Mouse (Mus musculus): Measurements from ENCODE around the gene Gapvd1. TPM values are rescaled to one million over a fixed set of nuclear protein-coding genes. Genes with fewer than 3 reads are reported as not detected.

Gapvd1 gene
- polyA plus RNA-seq (2014; fragmentation: Illumina TruSeq; extraction: RNeasy Lipid Tissue Mini Kit (QIAGEN cat#74804); ENCODE audit: low read depth, low replicate concordance), result 40.8 TPM

DNA sequence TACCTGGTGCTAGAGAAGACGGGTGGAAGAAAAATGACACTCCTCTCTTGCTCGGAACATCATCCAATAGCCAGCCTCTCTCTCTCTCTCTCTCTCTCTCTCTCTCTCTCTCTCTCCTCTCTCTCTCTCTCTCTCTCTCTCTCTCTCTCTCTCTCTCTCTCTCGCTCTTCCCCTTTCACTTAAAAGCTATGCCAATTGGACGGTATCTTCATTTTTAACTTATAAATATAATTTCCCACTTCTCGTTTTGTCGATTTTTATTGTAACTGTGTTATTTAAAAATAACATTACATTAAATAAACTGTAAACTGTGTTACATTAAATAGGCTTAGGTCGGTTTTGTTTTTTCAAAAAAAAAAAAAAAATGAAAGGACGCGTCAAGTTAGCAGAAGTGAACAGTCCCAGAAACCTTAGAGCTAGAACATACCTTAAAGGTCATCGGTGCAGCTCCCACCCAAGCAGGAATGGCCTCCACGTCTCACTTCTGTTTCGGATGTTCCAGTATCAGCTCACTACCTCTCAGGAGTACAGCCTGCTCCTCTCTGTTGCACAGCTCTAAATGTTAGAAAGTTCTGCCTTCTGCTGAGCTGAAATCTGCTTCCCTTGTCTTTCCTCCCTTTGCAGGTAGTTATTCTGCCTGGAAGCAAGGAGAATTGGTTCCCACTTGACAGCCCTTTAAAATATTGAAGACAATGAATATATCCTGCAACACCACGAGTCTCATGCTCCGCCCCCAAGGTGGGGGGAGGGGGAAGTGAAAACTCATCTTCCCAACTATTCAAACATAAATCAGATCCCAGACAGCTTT, at the start of gene Gapvd1:
TSS of gene Gapvd1 (minus strand) at position 682 of the 808 bp plus-strand sequence.

DNA sequence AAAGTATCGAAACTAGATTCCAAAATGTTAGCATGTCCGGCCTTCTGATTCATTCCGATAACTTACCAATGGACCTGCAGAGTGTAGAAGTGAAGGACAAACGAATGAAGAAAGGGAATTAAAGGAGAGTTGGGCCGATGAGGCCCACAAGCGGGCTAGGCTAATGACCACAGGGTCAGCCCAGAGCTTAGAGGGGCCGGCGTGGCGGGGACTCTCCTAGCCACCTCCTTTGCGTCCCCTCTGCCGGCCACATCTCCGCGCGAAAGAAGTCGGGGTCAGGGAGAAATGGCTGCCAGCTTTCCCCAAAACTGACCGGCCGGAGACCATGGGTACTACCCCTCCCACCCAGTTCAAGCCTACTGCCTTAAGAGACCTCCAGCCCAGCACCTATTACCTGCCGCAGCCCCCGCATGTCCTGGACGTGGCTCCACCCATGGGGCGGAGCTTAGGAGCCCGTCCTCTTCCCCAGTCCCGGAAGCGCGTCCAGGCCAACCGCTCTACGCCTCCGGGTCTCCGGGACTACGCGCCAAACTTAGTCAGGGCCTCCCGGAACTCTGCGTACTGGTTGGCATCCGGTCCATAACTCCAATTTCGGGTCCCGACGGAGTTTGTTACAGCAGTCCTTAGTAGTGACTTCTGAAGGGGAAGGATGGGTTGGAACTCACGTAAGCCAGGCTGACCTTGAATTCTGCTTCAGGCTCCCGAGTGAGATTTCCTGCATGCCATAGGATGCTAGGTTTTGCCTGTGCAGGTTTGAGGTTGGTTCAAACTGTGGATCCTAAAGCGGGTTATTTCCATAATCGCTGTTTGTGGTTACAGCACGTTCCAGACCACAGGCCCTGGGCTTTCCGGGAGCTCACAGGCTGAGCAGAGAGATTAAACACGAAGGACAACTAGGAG, 44.6 kb upstream of the Gapvd1 start, which contains the start of gene Rabepk:
TSS of gene Rabepk (minus strand) at position 556 of the 900 bp plus-strand sequence.

GRCm38 (mm10) chr2:34771368-34772226, 16.6 kb upstream of the Gapvd1 start, which contains the start of gene Hspa5:
Gene Hspa5, plus strand, starts transcription at chr2:34771970.

Other genes with a start within 250 kb of the Gapvd1 start
- gene Hspa5, start 16.7 kb upstream of the Gapvd1 start, polyA plus RNA-seq (2014; fragmentation: Illumina TruSeq; extraction: RNeasy Lipid Tissue Mini Kit (QIAGEN cat#74804); ENCODE audit: low read depth, low replicate concordance), result 1,091 TPM
- 8.0 TPM for gene Rabepk, start 44.7 kb upstream of the Gapvd1 start, polyA plus RNA-seq (2014; fragmentation: Illumina TruSeq; extraction: RNeasy Lipid Tissue Mini Kit (QIAGEN cat#74804); ENCODE audit: low read depth, low replicate concordance)
- gene Fbxw2, start 71.1 kb upstream of the Gapvd1 start, polyA plus RNA-seq (2014; fragmentation: Illumina TruSeq; extraction: RNeasy Lipid Tissue Mini Kit (QIAGEN cat#74804); ENCODE audit: low read depth, low replicate concordance), result 75.5 TPM
- not detected for gene Gm34653, start 77.8 kb upstream of the Gapvd1 start, polyA plus RNA-seq (2014; fragmentation: Illumina TruSeq; extraction: RNeasy Lipid Tissue Mini Kit (QIAGEN cat#74804); ENCODE audit: low read depth, low replicate concordance)
- 71.4 TPM for gene Cutal, start 119.2 kb upstream of the Gapvd1 start, polyA plus RNA-seq (2014; fragmentation: Illumina TruSeq; extraction: RNeasy Lipid Tissue Mini Kit (QIAGEN cat#74804); ENCODE audit: low read depth, low replicate concordance)
- 63.2 TPM for gene Psmd5, start 119.7 kb upstream of the Gapvd1 start, polyA plus RNA-seq (2014; fragmentation: Illumina TruSeq; extraction: RNeasy Lipid Tissue Mini Kit (QIAGEN cat#74804); ENCODE audit: low read depth, low replicate concordance)
- not detected for gene Phf19, start 158.8 kb upstream of the Gapvd1 start, polyA plus RNA-seq (2014; fragmentation: Illumina TruSeq; extraction: RNeasy Lipid Tissue Mini Kit (QIAGEN cat#74804); ENCODE audit: low read depth, low replicate concordance)
- 2.5 TPM for gene Traf1, start 206.5 kb upstream of the Gapvd1 start, polyA plus RNA-seq (2014; fragmentation: Illumina TruSeq; extraction: RNeasy Lipid Tissue Mini Kit (QIAGEN cat#74804); ENCODE audit: low read depth, low replicate concordance)

Data from kidney, adult 10 weeks (tissue).